Mouse (Mus musculus) ES-Bruce4 (cell line): ENCODE data around the gene Syncrip. TPM values are rescaled to one million over a fixed set of nuclear protein-coding genes. Genes with fewer than 3 reads are reported as not detected.
A peak's percentile ranks its signal among the peaks of the same experiment; 100 is the strongest.
"Not testable (repeated sequence)": the region's sequence is repeated elsewhere in the genome, so short reads cannot be mapped to it uniquely, and the experiment has no call there.

Source experiments
- H3K27ac ChIP-seq: 2 replicates; pipeline ENCODE4 v1.5.1; 2012; ENCODE audit warnings: low read length, inconsistent platforms; ENCODE audit not compliant: insufficient read depth
- H3K27me3 ChIP-seq: 2 replicates; pipeline ENCODE4 v1.6.1; 2012; ENCODE audit warnings: mild to moderate bottlenecking, low read length, inconsistent platforms; ENCODE audit not compliant: control insufficient read depth, poor library complexity, insufficient read depth, severe bottlenecking
- H3K36me3 ChIP-seq: 2 replicates; pipeline ENCODE4 v1.6.1; 2012; ENCODE audit warnings: inconsistent platforms, mild to moderate bottlenecking, low read length, moderate library complexity; ENCODE audit not compliant: control insufficient read depth, poor library complexity, insufficient read depth, severe bottlenecking
- H3K4me1 ChIP-seq: one replicate; pipeline ENCODE4 v1.8.1; 2011; ENCODE audit warnings: low read length; ENCODE audit not compliant: control insufficient read depth, insufficient read depth
- H3K4me3 ChIP-seq: 2 replicates; pipeline ENCODE4 v1.5.1; 2011; ENCODE audit warnings: low read depth, mild to moderate bottlenecking, low read length
- H3K9ac ChIP-seq: 2 replicates; pipeline ENCODE4 v1.6.1; 2012; ENCODE audit warnings: low read depth, mild to moderate bottlenecking, inconsistent platforms; ENCODE audit not compliant: poor library complexity, severe bottlenecking
- H3K9me3 ChIP-seq: replicated peaks from 2 replicates; pipeline ENCODE4 v1.6.1; 2012; ENCODE audit warnings: mild to moderate bottlenecking, low read length, inconsistent platforms; ENCODE audit not compliant: control insufficient read depth, poor library complexity, insufficient read depth, severe bottlenecking
- CTCF ChIP-seq: IDR thresholded peaks from one replicate; pipeline ENCODE4 v1.8.1; 2011; ENCODE audit warnings: low read depth, low read length
- EP300 ChIP-seq: IDR thresholded peaks from 2 replicates; pipeline ENCODE4 v1.6.1; 2011; ENCODE audit warnings: low read depth, low read length; ENCODE audit not compliant: insufficient read depth
- POLR2A ChIP-seq: IDR thresholded peaks from one replicate; pipeline ENCODE4 v1.8.1; 2011; ENCODE audit warnings: low read length; ENCODE audit not compliant: insufficient read depth
- polyA plus RNA-seq: library from polyadenylated mRNA; stranded (reverse); fragments of >200 nt; gene quantifications from 2 replicates; pipeline ENCODE4 v1.2.4, GENCODE M21; 2011; ENCODE audit warnings: low read depth; ENCODE audit not compliant: missing spikeins, insufficient read depth, insufficient read length

Syncrip gene
- polyA plus RNA-seq, 1 experiment, result 327 TPM

DNA sequence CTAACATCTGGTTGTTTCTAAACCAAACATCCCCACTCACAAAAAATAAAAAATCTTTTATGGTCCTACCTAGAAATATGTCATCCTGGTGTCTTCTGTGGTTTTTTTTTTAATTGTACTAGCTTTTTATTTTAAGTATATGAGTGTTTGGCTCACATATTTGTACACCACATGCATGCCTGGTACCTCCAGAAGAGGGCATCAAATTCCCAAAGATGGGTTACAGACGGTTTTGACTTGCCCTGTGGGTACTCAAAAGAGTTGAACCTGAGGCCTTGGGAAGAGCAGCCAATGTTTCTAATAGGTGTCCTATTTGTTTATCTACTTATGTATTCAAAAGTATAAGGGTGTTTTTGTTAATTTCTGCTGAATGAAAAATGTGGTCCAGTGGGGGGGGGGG lies 6.2 kb downstream of the Syncrip start:
- H3K27ac ChIP-seq, result no peak overlapping the region
- no peak overlapping the region for H3K9ac ChIP-seq
- peaks cover 54% of the 10 kb centered on the region for H3K36me3 ChIP-seq
- no peaks in the 10 kb centered on the region for H3K9me3 ChIP-seq
- H3K27me3 ChIP-seq, result no peaks in the 10 kb centered on the region
- H3K4me1 ChIP-seq, result no peaks in the 10 kb centered on the region
- no peak overlapping the region for H3K4me3 ChIP-seq
- no peak for TF ChIP-seq CTCF
- TF ChIP-seq EP300, result no peak
- no peak for TF ChIP-seq POLR2A

DNA sequence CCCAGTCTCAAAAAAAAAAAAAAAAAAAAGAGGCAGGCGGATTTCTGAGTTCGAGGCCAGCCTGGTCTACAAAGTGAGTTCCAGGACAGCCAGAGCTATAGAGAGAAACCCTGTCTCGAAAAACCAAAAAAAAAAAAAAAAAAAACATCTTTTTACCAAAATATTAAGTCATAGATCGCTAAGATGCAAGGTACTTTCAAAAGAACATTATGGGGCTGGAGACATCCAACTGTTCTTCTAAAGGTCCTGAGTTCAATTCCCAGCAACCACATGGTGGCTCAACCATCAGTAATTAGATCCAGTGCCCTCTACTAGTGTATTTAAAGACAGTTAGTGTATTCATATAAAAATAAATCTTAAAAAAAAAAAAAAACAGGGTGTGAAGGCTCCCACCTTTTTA lies 21.4 kb downstream of the Syncrip start:
- not testable (repeated sequence) for H3K4me3 ChIP-seq, H3K9ac ChIP-seq, H3K27me3 ChIP-seq, H3K9me3 ChIP-seq, H3K4me1 ChIP-seq, H3K27ac ChIP-seq
- H3K36me3 ChIP-seq, result peaks cover 59% of the 10 kb centered on the region

DNA sequence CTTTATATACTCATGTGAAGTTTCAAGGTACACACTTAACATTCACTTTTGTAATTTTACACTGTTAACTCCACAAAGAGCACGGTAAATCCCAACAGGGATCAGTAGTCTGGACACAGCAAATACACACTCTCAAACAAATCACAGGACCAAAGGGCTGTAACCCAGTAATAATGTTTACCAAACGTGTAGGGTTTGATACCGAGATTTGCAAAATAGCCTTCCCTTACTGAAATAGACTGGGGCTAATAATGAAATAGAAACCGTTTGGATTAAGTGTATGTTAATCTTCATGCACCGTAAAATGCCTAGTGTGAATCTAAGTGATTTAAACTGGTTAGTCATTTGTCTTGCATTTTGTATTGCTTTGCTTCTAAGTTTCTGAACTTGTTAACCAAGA lies 42.4 kb downstream of the Syncrip start:
- Histone ChIP-seq H3K9ac (no peak overlapping the region), H3K9me3 (no peaks in the 10 kb centered on the region), H3K27me3 (no peaks in the 10 kb centered on the region), H3K4me3 (no peak overlapping the region), H3K36me3 (no peaks in the 10 kb centered on the region), H3K27ac (no peak overlapping the region), H3K4me1 (no peaks in the 10 kb centered on the region)
- TF ChIP-seq POLR2A, result no peak
- TF ChIP-seq CTCF, result no peak
- no peak for TF ChIP-seq EP300

DNA sequence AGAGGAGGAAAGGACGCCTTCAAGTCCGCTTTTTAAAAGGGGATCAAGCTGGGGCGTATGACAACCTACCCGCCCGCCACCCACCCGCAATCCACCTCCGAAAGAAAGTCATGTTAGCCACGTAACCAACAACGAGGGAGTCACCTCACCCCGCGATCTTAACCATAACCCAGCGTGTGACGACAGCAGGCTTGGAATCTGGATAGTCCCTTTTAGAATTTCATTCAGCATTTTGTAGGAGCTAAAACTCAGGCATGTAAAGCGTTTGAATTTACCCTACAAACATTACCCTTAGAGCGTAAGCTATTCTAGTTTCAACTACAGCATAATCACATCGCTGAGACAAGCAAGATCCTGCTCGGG lies 43.2 kb downstream of the Syncrip start:
- H3K9ac ChIP-seq, result peak overlapping the region; percentile 56
- no peaks in the 10 kb centered on the region for H3K27me3 ChIP-seq
- H3K4me1 ChIP-seq, result no peaks in the 10 kb centered on the region
- H3K9me3 ChIP-seq, result no peaks in the 10 kb centered on the region
- peak overlapping the region; percentile 86 for H3K4me3 ChIP-seq
- H3K36me3 ChIP-seq, result no peaks in the 10 kb centered on the region
- no peak overlapping the region for H3K27ac ChIP-seq
- TF ChIP-seq POLR2A (no peak), EP300 (no peak), CTCF (no peak)

DNA sequence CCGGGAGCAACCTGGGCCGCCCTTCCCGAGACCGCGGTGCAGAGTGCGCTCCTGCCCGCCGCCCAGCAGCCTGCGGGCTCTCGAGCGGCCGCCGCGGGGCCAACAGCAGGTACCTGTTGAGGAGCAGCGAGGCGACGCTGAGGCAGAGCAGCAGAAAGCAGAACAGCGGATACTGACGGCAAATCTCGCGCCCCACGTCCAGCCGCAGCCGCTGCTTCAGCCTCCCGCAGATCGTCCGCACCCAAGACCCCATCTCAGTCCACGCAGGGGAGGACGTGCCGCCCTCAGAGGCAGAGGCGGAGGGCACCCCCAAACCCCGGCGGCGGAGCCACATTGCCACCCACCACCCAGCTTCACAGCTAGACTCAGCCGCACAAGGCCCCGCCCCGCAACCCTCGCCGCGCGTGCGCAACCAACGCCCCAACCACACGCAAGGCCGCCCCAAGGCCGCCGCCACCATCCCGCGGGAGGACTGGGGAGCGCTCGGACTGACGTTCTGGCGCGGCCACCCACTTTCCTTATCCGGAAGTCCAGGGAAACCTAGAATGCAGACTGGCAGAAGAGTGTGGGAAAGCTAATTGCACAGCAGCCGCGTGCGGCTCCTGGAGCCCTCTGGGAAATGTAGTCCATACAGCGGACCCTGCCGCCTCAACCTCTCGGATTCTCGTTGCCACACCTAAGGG lies 43.7 kb downstream of the Syncrip start, which contains the start of gene Snx14:
Gene Snx14, minus strand, starts transcription at position 404 of the 683 bp plus-strand sequence.
- H3K4me1 ChIP-seq, result no peaks in the 10 kb centered on the region
- H3K4me3 ChIP-seq, result peak within 1 kb of the TSS; percentile 86
- H3K27me3 ChIP-seq, result no peaks in the 10 kb centered on the region
- H3K9me3 ChIP-seq, result no peaks in the 10 kb centered on the region
- TF ChIP-seq POLR2A, result peak; percentile 83
- TF ChIP-seq EP300, result no peak
- no peaks in the 10 kb centered on the region for H3K36me3 ChIP-seq
- peak within 1 kb of the TSS; percentile 56 for H3K9ac ChIP-seq
- peak within 1 kb of the TSS; percentile 5; the same call in 1 of the 2 replicates for H3K27ac ChIP-seq

DNA sequence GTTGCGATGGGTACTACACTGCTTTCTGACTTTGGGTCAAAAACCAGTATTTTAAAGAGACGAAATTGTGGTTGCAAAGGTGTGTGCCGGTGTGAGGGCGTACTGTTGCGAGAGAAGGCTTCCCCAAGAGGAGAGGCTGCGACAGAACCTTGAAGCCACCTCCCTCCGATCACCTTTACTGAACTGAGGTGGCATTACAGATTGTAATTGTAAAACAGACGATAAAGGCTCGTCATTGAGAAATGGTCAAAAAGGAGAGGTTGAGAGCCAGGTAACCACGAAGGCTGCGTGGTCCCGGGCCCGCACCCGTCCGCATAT lies 44.2 kb downstream of the Syncrip start:
- Histone ChIP-seq H3K27me3 (no peaks in the 10 kb centered on the region), H3K27ac (no peak overlapping the region), H3K4me3 (peak overlapping the region; percentile 86), H3K9me3 (no peaks in the 10 kb centered on the region), H3K4me1 (no peaks in the 10 kb centered on the region), H3K9ac (peak overlapping the region; percentile 56), H3K36me3 (no peaks in the 10 kb centered on the region)
- TF ChIP-seq POLR2A (no peak), EP300 (no peak), CTCF (no peak)
